Mouse (Mus musculus) MEL (cell line): ENCODE measurements around the gene Cldn4.

Source experiments
- CTCF ChIP-seq, 3 experiments: IDR thresholded peaks in 2 of 3; conservative IDR thresholded peaks in 1 of 3; 2 replicates each; pipeline ENCODE4 v1.5.1; 2011 to 2012; ENCODE audit warnings: low read length in 3 of 3, low read depth in 2 of 3, mild to moderate bottlenecking in 2 of 3, improper control_type of control experiment in 1 of 3, inconsistent platforms in 1 of 3, mixed read lengths in 1 of 3, moderate library complexity in 1 of 3; ENCODE audit not compliant: control insufficient read depth in 1 of 3, insufficient read depth in 1 of 3, poor library complexity in 1 of 3, severe bottlenecking in 1 of 3
- EP300 ChIP-seq, 2 experiments: IDR thresholded peaks; 2 replicates each; pipeline ENCODE4 v1.6.1; 2011; ENCODE audit warnings: improper control_type of control experiment in 2 of 2, low read length in 2 of 2, low read depth in 1 of 2, mild to moderate bottlenecking in 1 of 2
- MAZ ChIP-seq: IDR thresholded peaks from 2 replicates; pipeline ENCODE4 v1.6.1; 2012; ENCODE audit warnings: low read depth, mild to moderate bottlenecking, inconsistent platforms, low read length, improper control_type of control experiment
- POLR2A ChIP-seq, 2 experiments: IDR thresholded peaks; 2 replicates each; pipeline ENCODE4 v1.6.1; 2011 to 2012; ENCODE audit warnings: low read length in 2 of 2, mild to moderate bottlenecking in 2 of 2, control low read depth in 1 of 2, improper control_type of control experiment in 1 of 2, low read depth in 1 of 2, moderate library complexity in 1 of 2; ENCODE audit not compliant: control insufficient read depth in 1 of 2, insufficient read depth in 1 of 2, poor library complexity in 1 of 2
- RCOR1 ChIP-seq: IDR thresholded peaks from 2 replicates; pipeline ENCODE4 v1.6.1; 2012; ENCODE audit warnings: low read depth, mild to moderate bottlenecking, inconsistent platforms, low read length, improper control_type of control experiment
- SIN3A ChIP-seq: IDR thresholded peaks from 2 replicates; pipeline ENCODE4 v1.6.1; 2012; ENCODE audit warnings: low read length, improper control_type of control experiment, inconsistent platforms
- TCF12 ChIP-seq: IDR thresholded peaks from 2 replicates; pipeline ENCODE4 v1.6.1; 2014; ENCODE audit warnings: low read depth, mild to moderate bottlenecking, inconsistent platforms, low read length, improper control_type of control experiment, moderate library complexity

- TF ChIP-seq POLR2A (IDR thresholded peaks at IDR 0.05; ENCODE audit: control insufficient read depth in 1 of 2, insufficient read depth in 1 of 2, low read depth in 1 of 2, low read length in 2 of 2, poor library complexity in 1 of 2) = no peak
- no peak for TF ChIP-seq CTCF (IDR thresholded peaks at IDR 0.05 in 2 of 3, conservative IDR thresholded peaks at IDR 0.05 in 1 of 3; ENCODE audit: control insufficient read depth in 1 of 3, insufficient read depth in 1 of 3, low read depth in 2 of 3, low read length in 3 of 3, poor library complexity in 1 of 3, severe bottlenecking in 1 of 3)
- no peak for TF ChIP-seq SIN3A
- no peak for TF ChIP-seq TCF12
- TF ChIP-seq MAZ = no peak
- no peak for TF ChIP-seq EP300 (IDR thresholded peaks at IDR 0.05; ENCODE audit: low read depth in 1 of 2, low read length in 2 of 2)
- no peak for TF ChIP-seq RCOR1
Measured at GRCm38 (mm10) chr5:134973526-134973925, 26.8 kb upstream of the Cldn4 start.
